Mouse (Mus musculus): ENCODE measurements at regions not wholly inside any gene's neighbourhood (a gene's known extent, or its start where the extent isn't known, plus 50 kb on each side); places are given as distances from the start of the nearest gene placed in this dataset.

DNA sequence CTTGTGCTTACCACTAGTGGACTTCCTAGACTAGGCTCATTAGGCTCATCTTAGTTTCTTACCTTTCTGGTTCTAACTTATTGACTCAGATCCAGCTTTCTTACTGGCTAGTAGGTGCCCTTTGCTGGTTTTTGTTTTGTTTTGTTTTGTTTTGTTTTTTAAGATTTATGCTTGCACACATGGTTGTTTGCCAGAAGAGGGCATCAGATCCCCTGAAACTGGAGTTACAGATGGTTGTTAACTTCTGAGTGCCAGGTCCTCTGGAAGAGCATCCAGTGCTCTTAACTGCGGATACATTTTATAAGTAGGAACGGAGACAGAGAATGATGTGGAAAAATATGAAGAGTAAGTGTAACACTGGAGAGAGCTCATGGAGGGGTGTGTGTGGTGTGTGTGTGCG is 253.1 kb downstream of the Dysf start:
- no peak for DNase-seq (ENCODE audit: low spot score in 2 of 2)

Measured in frontal cortex, postnatal 36 days (tissue).